Mouse (Mus musculus) embryonic facial prominence, embryonic 14.5 days (tissue): ENCODE measurements around the gene Mgat5b. TPM values are rescaled to one million over a fixed set of nuclear protein-coding genes. Genes with fewer than 3 reads are reported as not detected.

ENCODE experiments used
- ATAC-seq: fragments of 200-750 bp; cut with Nextera tagmentation; 2 replicates; pipeline ENCODE4 v1.8.0; 2017; ENCODE audit warnings: low read depth, moderate number of reproducible peaks, moderate TSS enrichment
- DNase-seq: peaks from one replicate; pipeline ENCODE4 v3.0.0-alpha.2; 2015; ENCODE audit warnings: low spot score
- H3K27ac ChIP-seq: fragments of 300-500 bp; sonication (generic); replicated peaks from 2 replicates; pipeline ENCODE4 v1.5.1; 2014; ENCODE audit warnings: low read depth, mild to moderate bottlenecking, low read length, moderate library complexity
- H3K27me3 ChIP-seq: fragments of 300-500 bp; sonication (generic); replicated peaks from 2 replicates; pipeline ENCODE4 v1.6.1; 2014; ENCODE audit warnings: low read length; ENCODE audit not compliant: control insufficient read depth, insufficient read depth
- H3K36me3 ChIP-seq: fragments of 300-500 bp; sonication (generic); 2 replicates; pipeline ENCODE4 v1.6.1; 2014; ENCODE audit warnings: low read length, mixed read lengths; ENCODE audit not compliant: control insufficient read depth, insufficient read depth
- H3K4me1 ChIP-seq: fragments of 300-500 bp; sonication (generic); 2 replicates; pipeline ENCODE4 v1.6.1; 2014; ENCODE audit warnings: antibody characterized with exemption, low read length; ENCODE audit not compliant: control insufficient read depth, insufficient read depth
- H3K4me2 ChIP-seq: fragments of 300-500 bp; sonication (generic); 2 replicates; pipeline ENCODE4 v1.6.1; 2014; ENCODE audit warnings: low read depth, mild to moderate bottlenecking, low read length, moderate library complexity, mixed read lengths
- H3K4me3 ChIP-seq: fragments of 300-500 bp; sonication (generic); 2 replicates; pipeline ENCODE4 v1.5.1; 2014; ENCODE audit warnings: low read depth, mild to moderate bottlenecking, low read length
- H3K9ac ChIP-seq: fragments of 300-500 bp; sonication (generic); 2 replicates; pipeline ENCODE4 v1.6.1; 2014; ENCODE audit warnings: low read depth, mild to moderate bottlenecking, low read length, moderate library complexity, mixed read lengths
- H3K9me3 ChIP-seq: fragments of 300-500 bp; sonication (generic); 2 replicates; pipeline ENCODE4 v1.6.1; 2016; ENCODE audit warnings: low read length; ENCODE audit not compliant: control insufficient read depth
- WGBS: fragments of 180-500 bp; shearing (Covaris S2); extraction: QIAGEN DNeasy Blood & Tissue Kit; methylation state at CpG from one replicate; pipeline ENCODE4 v1.1.7; 2014; 5-methylcytosine and 5-hydroxymethylcytosine counted together
- polyA plus RNA-seq: library from polyadenylated mRNA; unstranded; fragments of >200 nt; fragmentation: Nextera tagmentation; extraction: Ambion mirVana; gene quantifications from 2 replicates; pipeline ENCODE4 v1.2.1, GENCODE M21; 2014

Mgat5b gene
- polyA plus RNA-seq, 1 experiment from 2014 or later, result 1.1 TPM

GRCm38 (mm10) chr11:116974341-116974740 is 55.7 kb downstream of the Mgat5b start:
- Histone ChIP-seq H3K27ac (no peak overlapping the region), H3K9ac (no peak overlapping the region), H3K4me2 (no peak overlapping the region), H3K9me3 (no peaks in the 10 kb centered on the region), H3K27me3 (no peaks in the 10 kb centered on the region), H3K4me3 (no peak overlapping the region), H3K36me3 (no peaks in the 10 kb centered on the region), H3K4me1 (no peaks in the 10 kb centered on the region)
- 72% methylated on average over 7 of the region's 7 CpGs for WGBS
- DNase-seq, result no peak
- no peak for ATAC-seq

- Histone ChIP-seq H3K27ac (no peak overlapping the region), H3K36me3 (no peaks in the 10 kb centered on the region), H3K27me3 (no peaks in the 10 kb centered on the region), H3K4me3 (no peak overlapping the region), H3K9me3 (no peaks in the 10 kb centered on the region), H3K9ac (no peak overlapping the region), H3K4me2 (no peak overlapping the region), H3K4me1 (peaks cover 8% of the 10 kb centered on the region; the same call in 1 of the 2 replicates)
- DNase-seq (peak; percentile 73), ATAC-seq (peak; percentile 48; the same call in 1 of the 2 replicates)
- 28% methylated on average over 4 of the region's 5 CpGs for WGBS
These were observed 61.6 kb downstream of the Mgat5b start for GRCm38 (mm10) chr11:116980313-116980712.

- Histone ChIP-seq H3K9me3 (no peaks in the 10 kb centered on the region), H3K27ac (no peak overlapping the region), H3K4me1 (peaks cover 8% of the 10 kb centered on the region; the same call in 1 of the 2 replicates), H3K36me3 (no peaks in the 10 kb centered on the region), H3K4me2 (no peak overlapping the region), H3K4me3 (no peak overlapping the region), H3K27me3 (no peaks in the 10 kb centered on the region), H3K9ac (no peak overlapping the region)
- 48% methylated on average over 4 of the region's 4 CpGs for WGBS
- ATAC-seq (no peak), DNase-seq (no peak)
These were observed 63.9 kb downstream of the Mgat5b start for GRCm38 (mm10) chr11:116982543-116982942.

GRCm38 (mm10) chr11:116985504-116986385 is 67.1 kb downstream of the Mgat5b start:
- H3K9ac ChIP-seq, result no peak overlapping the region
- ATAC-seq (no peak), DNase-seq (no peak)
- 79% methylated on average over 11 of the region's 15 CpGs for WGBS
- H3K9me3 ChIP-seq, result no peaks in the 10 kb centered on the region
- H3K27ac ChIP-seq, result no peak overlapping the region
- no peak overlapping the region for H3K4me2 ChIP-seq
- H3K27me3 ChIP-seq, result no peaks in the 10 kb centered on the region
- H3K4me1 ChIP-seq, result no peaks in the 10 kb centered on the region
- H3K4me3 ChIP-seq, result no peak overlapping the region
- no peaks in the 10 kb centered on the region for H3K36me3 ChIP-seq

- Histone ChIP-seq H3K27ac (no peak overlapping the region), H3K4me3 (no peak overlapping the region), H3K9ac (no peak overlapping the region), H3K27me3 (0 out of 2 replicates have a peak, but pooled peaks cover 4% of the 10 kb centered on the region), H3K9me3 (no peaks in the 10 kb centered on the region), H3K4me2 (no peak overlapping the region), H3K36me3 (no peaks in the 10 kb centered on the region), H3K4me1 (no peaks in the 10 kb centered on the region)
- 32% methylated on average over 8 of the region's 8 CpGs for WGBS
- ATAC-seq (no peak), DNase-seq (peak; percentile 38)
These were observed 69.5 kb downstream of the Mgat5b start for GRCm38 (mm10) chr11:116988131-116988530.

- Histone ChIP-seq H3K9ac (no peak overlapping the region), H3K27ac (no peak overlapping the region; the same call in 1 of the 2 replicates), H3K9me3 (no peaks in the 10 kb centered on the region), H3K4me3 (no peak overlapping the region), H3K4me2 (no peak overlapping the region), H3K4me1 (no peaks in the 10 kb centered on the region), H3K27me3 (peaks cover 19% of the 10 kb centered on the region), H3K36me3 (no peaks in the 10 kb centered on the region)
- 66% methylated on average over 7 of the region's 7 CpGs for WGBS
- no peak for ATAC-seq
- DNase-seq, result no peak
These were observed 71.6 kb downstream of the Mgat5b start for GRCm38 (mm10) chr11:116990231-116990630.

GRCm38 (mm10) chr11:116991410-116991809 is 72.7 kb downstream of the Mgat5b start:
- no peak overlapping the region for H3K4me2 ChIP-seq
- H3K27me3 ChIP-seq, result peaks cover 21% of the 10 kb centered on the region
- DNase-seq, result peak; percentile 34
- H3K9ac ChIP-seq, result no peak overlapping the region
- no peaks in the 10 kb centered on the region for H3K4me1 ChIP-seq
- H3K36me3 ChIP-seq, result no peaks in the 10 kb centered on the region
- no peak overlapping the region for H3K4me3 ChIP-seq
- ATAC-seq, result 0 out of 2 replicates have a peak, but pooled peaks have one; percentile 22
- H3K27ac ChIP-seq, result no peak overlapping the region
- H3K9me3 ChIP-seq, result no peaks in the 10 kb centered on the region
- 55% methylated on average over 8 of the region's 8 CpGs for WGBS

GRCm38 (mm10) chr11:116991964-116992363 is 73.3 kb downstream of the Mgat5b start:
- H3K9me3 ChIP-seq, result no peaks in the 10 kb centered on the region
- DNase-seq (no peak), ATAC-seq (no peak)
- H3K4me1 ChIP-seq, result no peaks in the 10 kb centered on the region
- H3K4me2 ChIP-seq, result no peak overlapping the region
- peaks cover 21% of the 10 kb centered on the region for H3K27me3 ChIP-seq
- no peak overlapping the region for H3K4me3 ChIP-seq
- H3K27ac ChIP-seq, result no peak overlapping the region
- no peak overlapping the region for H3K9ac ChIP-seq
- WGBS, result 65% methylated on average over 6 of the region's 6 CpGs
- H3K36me3 ChIP-seq, result no peaks in the 10 kb centered on the region
